Mouse (Mus musculus) spleen, adult 2 months (tissue): Measurements from ENCODE around the gene Mrpl24. TPM values are rescaled to one million over a fixed set of nuclear protein-coding genes. Genes with fewer than 3 reads are reported as not detected.

Experiments used
- DNase-seq, 2 experiments: peaks; one replicate each; pipeline versions ENCODE4 v3.0.0 to v3.0.0-alpha.2; 2012 to 2021; ENCODE audit warnings: low spot score in 2 of 2, low read depth in 1 of 2
- H3K27ac ChIP-seq: fragments of 200-500 bp; 2 replicates; pipeline ENCODE4 v1.5.1; 2012; ENCODE audit warnings: low read length, inconsistent platforms; ENCODE audit not compliant: insufficient read depth
- H3K27me3 ChIP-seq: fragments of 200-500 bp; 2 replicates; pipeline ENCODE4 v1.6.1; 2012; ENCODE audit warnings: mild to moderate bottlenecking, moderate library complexity, low read length, inconsistent platforms; ENCODE audit not compliant: control insufficient read depth, insufficient read depth
- H3K36me3 ChIP-seq: fragments of 200-500 bp; 2 replicates; pipeline ENCODE4 v1.6.1; 2012; ENCODE audit warnings: mild to moderate bottlenecking, low read length, inconsistent platforms; ENCODE audit not compliant: control insufficient read depth, insufficient read depth
- H3K4me1 ChIP-seq: fragments of 200-500 bp; 2 replicates; pipeline ENCODE4 v1.6.1; 2011; ENCODE audit warnings: inconsistent platforms; ENCODE audit not compliant: control insufficient read depth, insufficient read depth, insufficient read length
- H3K4me3 ChIP-seq: fragments of 200-500 bp; 2 replicates; pipeline ENCODE4 v1.5.1; 2011; ENCODE audit warnings: mild to moderate bottlenecking, inconsistent platforms; ENCODE audit not compliant: insufficient read depth, insufficient read length; ENCODE audit errors: extremely low read depth
- CTCF ChIP-seq: fragments of 200-500 bp; IDR thresholded peaks from 2 replicates; pipeline ENCODE4 v1.5.1; 2011; ENCODE audit warnings: mild to moderate bottlenecking, inconsistent platforms; ENCODE audit not compliant: insufficient read depth, insufficient read length, insufficient replicate concordance; ENCODE audit errors: extremely low read depth
- POLR2A ChIP-seq: fragments of 200-500 bp; IDR thresholded peaks from 2 replicates; pipeline ENCODE4 v1.6.1; 2011; ENCODE audit warnings: low read depth, low read length, inconsistent platforms
- WGBS: fragments of 180-500 bp; shearing (Covaris S2); methylation state at CpG from one replicate; pipeline ENCODE4 v1.1.7; 2018; 5-methylcytosine and 5-hydroxymethylcytosine counted together
- polyA plus RNA-seq: library from polyadenylated mRNA; depleted of rRNA; stranded (reverse); fragments of >200 nt; gene quantifications from 2 replicates; pipeline ENCODE4 v1.2.3, GENCODE M21; 2012

Gene Mrpl24
- polyA plus RNA-seq, 1 experiment, result 34.6 TPM

DNA sequence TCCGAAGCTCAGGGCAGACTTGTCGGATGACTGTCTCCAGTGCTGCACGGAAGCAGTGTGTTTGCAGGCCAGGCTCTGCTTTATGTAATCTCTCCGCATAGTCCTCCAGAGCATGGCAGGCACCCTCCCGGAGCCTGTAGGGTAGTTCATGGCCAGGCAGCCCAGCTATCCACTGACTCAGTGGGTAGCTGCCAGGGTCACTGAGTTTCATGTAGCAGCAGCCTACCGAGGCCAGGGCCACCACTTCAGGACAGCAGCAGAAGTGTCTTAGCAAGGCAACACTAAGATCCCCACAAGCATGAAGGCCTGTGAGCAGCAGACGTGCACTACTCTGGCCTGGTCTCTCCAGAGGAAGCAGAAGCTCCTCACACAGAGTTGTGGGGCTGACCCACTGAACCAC lies 5.7 kb downstream of the Mrpl24 start:
- Histone ChIP-seq H3K27me3 (no peaks in the 10 kb centered on the region), H3K4me3 (no peak overlapping the region), H3K4me1 (no peaks in the 10 kb centered on the region; the same call in 1 of the 2 replicates), H3K36me3 (peaks cover 27% of the 10 kb centered on the region), H3K27ac (no peak overlapping the region)
- no peak for TF ChIP-seq CTCF
- no peak for TF ChIP-seq POLR2A
- WGBS, result 96% methylated on average over 7 of the region's 7 CpGs
- no peak for DNase-seq

DNA sequence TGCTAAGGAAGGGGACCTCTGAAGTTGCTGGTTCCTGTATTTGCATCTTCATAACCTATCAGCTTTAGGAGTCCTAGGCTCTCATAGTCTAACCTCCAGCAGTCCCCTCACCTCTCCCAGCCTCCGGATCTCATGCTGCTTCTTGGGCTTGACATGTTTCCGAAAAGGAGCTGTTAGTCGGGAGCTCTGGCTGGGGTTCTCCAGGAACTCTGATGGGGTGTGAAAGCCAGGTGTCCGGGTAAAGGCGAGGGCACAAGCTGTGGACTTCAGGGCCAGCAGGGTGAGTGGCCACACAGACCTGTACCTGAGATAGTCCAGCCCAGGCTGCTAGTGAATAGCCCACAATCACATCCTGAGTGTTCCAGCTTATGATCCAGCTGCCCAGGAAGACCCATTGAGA lies 8.1 kb downstream of the Mrpl24 start:
- Histone ChIP-seq H3K27me3 (no peaks in the 10 kb centered on the region), H3K4me3 (no peak overlapping the region), H3K4me1 (peaks cover 6% of the 10 kb centered on the region; the same call in 1 of the 2 replicates), H3K27ac (no peak overlapping the region), H3K36me3 (peaks cover 26% of the 10 kb centered on the region)
- DNase-seq, result no peak
- 95% methylated on average over 5 of the region's 5 CpGs for WGBS
- TF ChIP-seq CTCF (no peak), POLR2A (no peak)

DNA sequence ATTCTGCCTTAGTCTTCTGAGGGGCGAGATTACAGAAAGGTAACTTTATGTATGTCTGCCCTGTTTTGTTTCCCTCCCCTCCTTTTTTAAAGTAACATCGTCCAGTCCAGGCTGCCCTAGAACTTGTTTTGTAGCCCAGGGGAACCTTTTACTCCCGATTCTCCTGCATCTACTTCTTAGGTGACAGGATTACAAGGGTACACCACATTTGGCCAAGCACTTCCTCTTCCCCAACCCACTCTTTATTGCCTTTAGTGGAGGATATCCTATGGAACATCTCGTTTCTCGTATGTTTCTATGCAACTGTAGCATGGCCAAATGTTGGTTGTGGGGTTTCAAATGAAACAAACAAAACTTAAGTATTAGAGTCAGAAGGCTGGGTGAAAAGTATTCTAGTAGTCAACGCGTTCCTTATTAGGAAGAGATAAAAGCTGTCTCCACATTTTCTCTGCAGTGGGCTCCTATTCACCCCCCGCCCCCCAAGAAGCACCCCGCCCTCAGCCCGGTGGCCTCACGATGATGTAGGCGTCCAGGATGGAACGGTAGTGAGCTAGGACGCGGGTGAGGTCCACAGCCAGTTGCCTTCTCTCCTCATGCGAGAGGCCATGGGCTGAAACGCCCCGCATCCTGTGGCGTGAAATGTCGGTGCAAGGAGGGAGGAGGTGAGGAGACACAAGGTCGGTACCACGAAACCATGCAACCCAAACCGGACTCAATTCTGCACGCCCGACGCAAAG lies 10.2 kb downstream of the Mrpl24 start:
- no peaks in the 10 kb centered on the region for H3K27me3 ChIP-seq
- no peak for DNase-seq
- H3K4me3 ChIP-seq, result peak overlapping the region; percentile 93
- TF ChIP-seq CTCF (no peak), POLR2A (no peak)
- H3K27ac ChIP-seq, result peak overlapping the region; percentile 71
- WGBS, result 3% methylated on average over 26 of the region's 26 CpGs
- peaks cover 6% of the 10 kb centered on the region; the same call in 1 of the 2 replicates for H3K4me1 ChIP-seq
- H3K36me3 ChIP-seq, result peaks cover 22% of the 10 kb centered on the region

- peaks cover 6% of the 10 kb centered on the region; the same call in 1 of the 2 replicates for H3K4me1 ChIP-seq
These were observed 10.9 kb downstream of the Mrpl24 start, which contains the start of the genes Isg20l2 and Rrnad1 for GRCm38 (mm10) chr3:87930078-87930795. Gene Isg20l2 (plus strand): TSS chr3:87930314. Gene Rrnad1 (minus strand): TSS chr3:87930717.

GRCm38 (mm10) chr3:87934026-87934425 lies 14.7 kb downstream of the Mrpl24 start:
- Histone ChIP-seq H3K4me1 (peaks cover 6% of the 10 kb centered on the region; the same call in 1 of the 2 replicates), H3K36me3 (peaks cover 28% of the 10 kb centered on the region), H3K4me3 (no peak overlapping the region), H3K27ac (no peak overlapping the region), H3K27me3 (no peaks in the 10 kb centered on the region)
- WGBS, result 84% methylated on average over 5 of the region's 5 CpGs
- TF ChIP-seq POLR2A, result no peak
- TF ChIP-seq CTCF, result no peak
- no peak for DNase-seq

More at GRCm38 (mm10) chr3:87930078-87930795, 10.9 kb downstream of the Mrpl24 start, which contains the start of the genes Isg20l2 and Rrnad1:
- DNase-seq, result peak; percentile 92 to 97
- Histone ChIP-seq H3K4me3 (peak within 1 kb of the TSS; percentile 93), H3K27me3 (no peaks in the 10 kb centered on the region), H3K36me3 (peaks cover 21% of the 10 kb centered on the region), H3K27ac (peak within 1 kb of the TSS; percentile 71)
- under 1% methylated on average over 73 of the region's 78 CpGs for WGBS
- peak; percentile 26; the same call in 1 of the 2 replicates for TF ChIP-seq POLR2A
- peak; percentile 71; the same call in 1 of the 2 replicates for TF ChIP-seq CTCF

GRCm38 (mm10) chr3:87934501-87934900 lies 15.2 kb downstream of the Mrpl24 start:
- peaks cover 32% of the 10 kb centered on the region for H3K36me3 ChIP-seq
- no peak overlapping the region for H3K4me3 ChIP-seq
- no peaks in the 10 kb centered on the region for H3K27me3 ChIP-seq
- 92% methylated on average over 4 of the region's 4 CpGs for WGBS
- no peak for DNase-seq
- peaks cover 6% of the 10 kb centered on the region; the same call in 1 of the 2 replicates for H3K4me1 ChIP-seq
- H3K27ac ChIP-seq, result no peak overlapping the region
- TF ChIP-seq POLR2A (no peak), CTCF (no peak)
